Mouse (Mus musculus) lung, postnatal 0 days (tissue): ENCODE measurements around the gene Gapvd1.

Source experiments
- CTCF ChIP-seq: IDR thresholded peaks from 2 replicates; pipeline ENCODE4 v1.5.1; 2016; ENCODE audit warnings: antibody characterized with exemption, mild to moderate bottlenecking
- EP300 ChIP-seq: IDR thresholded peaks from 2 replicates; pipeline ENCODE4 v1.6.1; 2016; ENCODE audit warnings: antibody characterized with exemption, mild to moderate bottlenecking, control low read depth

DNA sequence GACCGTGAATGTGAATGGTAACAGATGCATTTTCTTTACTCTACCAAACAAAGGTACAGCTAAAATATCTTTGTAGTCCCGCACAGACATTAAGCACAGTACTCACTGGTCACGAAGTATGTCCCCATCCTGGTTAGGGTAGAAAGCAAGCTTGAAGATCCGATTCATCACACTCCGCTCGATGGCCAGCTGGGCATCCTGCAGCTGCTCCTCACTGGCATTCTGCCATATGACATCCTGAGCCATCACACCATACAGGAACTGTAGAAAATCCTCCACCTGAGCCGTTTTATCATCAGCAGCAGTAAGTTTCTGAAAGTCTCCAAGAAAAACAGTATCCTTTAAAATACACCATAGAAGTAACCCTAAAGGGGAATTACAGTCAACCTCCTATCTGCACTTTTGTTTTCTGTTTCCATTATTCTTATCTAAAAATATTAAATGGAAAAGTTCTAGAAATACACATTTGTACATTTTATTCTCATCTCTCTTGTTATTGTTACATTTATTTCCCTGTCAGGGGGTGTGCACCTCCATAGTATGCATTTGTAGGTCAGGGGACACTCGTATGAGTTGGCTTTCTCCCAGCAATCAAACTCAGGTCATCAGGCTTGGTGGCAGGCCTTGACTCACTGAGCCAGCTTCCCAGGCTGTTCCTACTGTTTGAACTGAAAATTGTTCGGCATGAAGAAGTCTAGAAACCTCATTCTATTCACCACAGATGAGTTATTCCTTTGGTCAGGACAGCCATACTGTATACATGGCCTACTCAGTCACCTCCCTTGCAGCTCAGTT is 70.8 kb downstream of the Gapvd1 start:
- TF ChIP-seq CTCF (no peak), EP300 (no peak)
